Mouse (Mus musculus): ENCODE results near the gene Etv6. TPM values are rescaled to one million over a fixed set of nuclear protein-coding genes. Genes with fewer than 3 reads are reported as not detected.

Gene Etv6
- polyA plus RNA-seq, 1 experiment from 2014 or later: 4.5 TPM

- Histone ChIP-seq H3K36me3 (replicated peaks) (peaks cover 7% of the 10 kb centered on the region; the same call in 1 of the 2 replicates), H3K4me1 (no peaks in the 10 kb centered on the region)
Measured at GRCm38 (mm10) chr6:134262911-134263607, 227.6 kb downstream of the Etv6 start.

GRCm38 (mm10) chr6:134273884-134274283 lies 238.4 kb downstream of the Etv6 start:
- Histone ChIP-seq H3K4me2 (no peak overlapping the region), H3K4me1 (no peaks in the 10 kb centered on the region), H3K27ac (no peak overlapping the region), H3K27me3 (replicated peaks) (no peaks in the 10 kb centered on the region), H3K9ac (no peak overlapping the region), H3K9me3 (no peaks in the 10 kb centered on the region), H3K36me3 (replicated peaks) (no peaks in the 10 kb centered on the region), H3K4me3 (no peak overlapping the region)
- 95% methylated on average over 2 of the region's 2 CpGs for WGBS
- ATAC-seq (replicated peaks): no peak

More at GRCm38 (mm10) chr6:134262911-134263607, 227.6 kb downstream of the Etv6 start:
- Histone ChIP-seq H3K27me3 (replicated peaks) (no peaks in the 10 kb centered on the region), H3K27ac (no peak overlapping the region), H3K4me2 (no peak overlapping the region), H3K9me3 (no peaks in the 10 kb centered on the region), H3K4me3 (no peak overlapping the region), H3K9ac (no peak overlapping the region)
- no peak for ATAC-seq (replicated peaks)
- WGBS: 65% methylated on average over 6 of the region's 6 CpGs

GRCm38 (mm10) chr6:134276954-134277353 lies 241.5 kb downstream of the Etv6 start:
- Histone ChIP-seq H3K9ac (no peak overlapping the region), H3K4me2 (no peak overlapping the region), H3K4me1 (no peaks in the 10 kb centered on the region), H3K4me3 (no peak overlapping the region), H3K27me3 (replicated peaks) (no peaks in the 10 kb centered on the region), H3K36me3 (replicated peaks) (no peaks in the 10 kb centered on the region), H3K9me3 (no peaks in the 10 kb centered on the region), H3K27ac (no peak overlapping the region)
- ATAC-seq (replicated peaks): no peak
- WGBS: 74% methylated on average over 2 of the region's 2 CpGs

GRCm38 (mm10) chr6:134282095-134282494 lies 246.6 kb downstream of the Etv6 start:
- Histone ChIP-seq H3K9me3 (no peaks in the 10 kb centered on the region), H3K9ac (no peak overlapping the region), H3K4me2 (no peak overlapping the region), H3K27ac (no peak overlapping the region), H3K4me3 (no peak overlapping the region), H3K4me1 (no peaks in the 10 kb centered on the region), H3K36me3 (replicated peaks) (no peaks in the 10 kb centered on the region), H3K27me3 (replicated peaks) (no peaks in the 10 kb centered on the region)
- no peak for ATAC-seq (replicated peaks)
- 85% methylated on average over 3 of the region's 3 CpGs for WGBS

- H3K4me1 ChIP-seq: no peaks in the 10 kb centered on the region
- no peak for ATAC-seq (replicated peaks)
- 89% methylated on average over 3 of the region's 3 CpGs for WGBS
- no peak overlapping the region for H3K9ac ChIP-seq
- H3K4me3 ChIP-seq: no peak overlapping the region
- no peaks in the 10 kb centered on the region for H3K9me3 ChIP-seq
- no peaks in the 10 kb centered on the region for H3K27me3 ChIP-seq (replicated peaks)
- no peak overlapping the region for H3K4me2 ChIP-seq
- no peak overlapping the region for H3K27ac ChIP-seq
- no peaks in the 10 kb centered on the region for H3K36me3 ChIP-seq (replicated peaks)
Measured at GRCm38 (mm10) chr6:134291823-134292222, 256.3 kb downstream of the Etv6 start.

- WGBS: 86% methylated on average over 5 of the region's 5 CpGs
- Histone ChIP-seq H3K4me3 (no peak overlapping the region), H3K27me3 (replicated peaks) (no peaks in the 10 kb centered on the region), H3K9me3 (no peaks in the 10 kb centered on the region), H3K27ac (no peak overlapping the region), H3K4me1 (no peaks in the 10 kb centered on the region), H3K9ac (no peak overlapping the region), H3K36me3 (replicated peaks) (no peaks in the 10 kb centered on the region), H3K4me2 (no peak overlapping the region)
- no peak for ATAC-seq (replicated peaks)
Measured at GRCm38 (mm10) chr6:134292404-134292803, 256.9 kb downstream of the Etv6 start.

GRCm38 (mm10) chr6:134293615-134294508 lies 258.4 kb downstream of the Etv6 start:
- no peak overlapping the region for H3K4me2 ChIP-seq
- WGBS: 52% methylated on average over 9 of the region's 9 CpGs
- no peaks in the 10 kb centered on the region for H3K9me3 ChIP-seq
- no peak overlapping the region for H3K9ac ChIP-seq
- no peak for ATAC-seq (replicated peaks)
- no peaks in the 10 kb centered on the region for H3K36me3 ChIP-seq (replicated peaks)
- H3K27ac ChIP-seq: no peak overlapping the region
- no peaks in the 10 kb centered on the region for H3K27me3 ChIP-seq (replicated peaks)
- no peaks in the 10 kb centered on the region for H3K4me1 ChIP-seq
- no peak overlapping the region for H3K4me3 ChIP-seq

- no peak overlapping the region for H3K4me2 ChIP-seq
- no peak overlapping the region for H3K9ac ChIP-seq
- H3K27me3 ChIP-seq (replicated peaks): no peaks in the 10 kb centered on the region
- no peak for ATAC-seq (replicated peaks)
- no peaks in the 10 kb centered on the region for H3K36me3 ChIP-seq (replicated peaks)
- no peak overlapping the region for H3K27ac ChIP-seq
- WGBS: 82% methylated on average over 13 of the region's 13 CpGs
- no peaks in the 10 kb centered on the region for H3K9me3 ChIP-seq
- H3K4me1 ChIP-seq: no peaks in the 10 kb centered on the region
- H3K4me3 ChIP-seq: no peak overlapping the region
Measured at GRCm38 (mm10) chr6:134297884-134298619, 262.6 kb downstream of the Etv6 start.

GRCm38 (mm10) chr6:134301951-134302350 lies 266.5 kb downstream of the Etv6 start:
- no peak overlapping the region for H3K4me2 ChIP-seq

GRCm38 (mm10) chr6:134311346-134311745 lies 275.8 kb downstream of the Etv6 start:
- Histone ChIP-seq H3K27me3 (replicated peaks) (no peaks in the 10 kb centered on the region), H3K36me3 (replicated peaks) (no peaks in the 10 kb centered on the region), H3K9ac (no peak overlapping the region), H3K9me3 (no peaks in the 10 kb centered on the region), H3K4me3 (no peak overlapping the region), H3K27ac (no peak overlapping the region), H3K4me1 (no peaks in the 10 kb centered on the region), H3K4me2 (no peak overlapping the region)
- ATAC-seq (replicated peaks): no peak
- 88% methylated on average over 4 of the region's 4 CpGs for WGBS

More at GRCm38 (mm10) chr6:134301951-134302350, 266.5 kb downstream of the Etv6 start:
- Histone ChIP-seq H3K4me3 (no peak overlapping the region), H3K4me1 (no peaks in the 10 kb centered on the region), H3K9ac (no peak overlapping the region), H3K27ac (no peak overlapping the region), H3K36me3 (replicated peaks) (no peaks in the 10 kb centered on the region), H3K9me3 (no peaks in the 10 kb centered on the region), H3K27me3 (replicated peaks) (no peaks in the 10 kb centered on the region)
- 81% methylated on average over 1 of the region's 1 CpGs for WGBS
- no peak for ATAC-seq (replicated peaks)

GRCm38 (mm10) chr6:134312571-134312970 lies 277.1 kb downstream of the Etv6 start:
- no peak overlapping the region for H3K9ac ChIP-seq
- no peak overlapping the region for H3K4me2 ChIP-seq
- WGBS: 93% methylated on average over 8 of the region's 8 CpGs
- no peaks in the 10 kb centered on the region for H3K4me1 ChIP-seq
- no peaks in the 10 kb centered on the region for H3K27me3 ChIP-seq (replicated peaks)
- H3K9me3 ChIP-seq: no peaks in the 10 kb centered on the region
- no peak overlapping the region for H3K27ac ChIP-seq
- no peak overlapping the region for H3K4me3 ChIP-seq
- no peaks in the 10 kb centered on the region for H3K36me3 ChIP-seq (replicated peaks)
- ATAC-seq (replicated peaks): no peak

GRCm38 (mm10) chr6:134317371-134317770 lies 281.9 kb downstream of the Etv6 start:
- no peak for ATAC-seq (replicated peaks)
- Histone ChIP-seq H3K4me2 (no peak overlapping the region), H3K27me3 (replicated peaks) (no peaks in the 10 kb centered on the region), H3K4me1 (no peaks in the 10 kb centered on the region), H3K27ac (no peak overlapping the region), H3K36me3 (replicated peaks) (no peaks in the 10 kb centered on the region), H3K4me3 (no peak overlapping the region), H3K9ac (no peak overlapping the region), H3K9me3 (no peaks in the 10 kb centered on the region)
- 88% methylated on average over 13 of the region's 13 CpGs for WGBS
